Mouse (Mus musculus) limb, embryonic 12.5 days (tissue): ENCODE measurements around the gene Meis1. TPM values are rescaled to one million over a fixed set of nuclear protein-coding genes. Genes with fewer than 3 reads are reported as not detected.

Experiments used
- ATAC-seq: fragments of 200-750 bp; cut with Nextera tagmentation; 2 replicates; pipeline ENCODE4 v1.8.0; 2017; ENCODE audit warnings: low read depth, moderate TSS enrichment; ENCODE audit not compliant: insufficient number of reproducible peaks, insufficient read depth, low FRiP score, low TSS enrichment
- H3K27ac ChIP-seq: fragments of 300-500 bp; sonication (generic); 2 replicates; pipeline ENCODE4 v1.5.1; 2016; ENCODE audit warnings: mild to moderate bottlenecking, moderate library complexity
- H3K27me3 ChIP-seq: fragments of 300-500 bp; sonication (generic); 2 replicates; pipeline ENCODE4 v1.6.1; 2016; ENCODE audit warnings: mild to moderate bottlenecking, moderate library complexity
- H3K36me3 ChIP-seq: fragments of 300-500 bp; sonication (generic); 2 replicates; pipeline ENCODE4 v1.6.1; 2016; ENCODE audit warnings: mild to moderate bottlenecking, moderate library complexity
- H3K4me1 ChIP-seq: fragments of 300-500 bp; sonication (generic); replicated peaks from 2 replicates; pipeline ENCODE4 v1.6.1; 2016
- H3K4me2 ChIP-seq: fragments of 300-500 bp; sonication (generic); 2 replicates; pipeline ENCODE4 v1.6.1; 2016; ENCODE audit warnings: mild to moderate bottlenecking, moderate library complexity
- H3K4me3 ChIP-seq: fragments of 300-500 bp; sonication (generic); replicated peaks from 2 replicates; pipeline ENCODE4 v1.5.1; 2016; ENCODE audit warnings: mild to moderate bottlenecking
- H3K9ac ChIP-seq: fragments of 300-500 bp; sonication (generic); replicated peaks from 2 replicates; pipeline ENCODE4 v1.6.1; 2016; ENCODE audit warnings: mild to moderate bottlenecking, moderate library complexity
- H3K9me3 ChIP-seq: fragments of 300-500 bp; sonication (generic); 2 replicates; pipeline ENCODE4 v1.6.1; 2016; ENCODE audit warnings: mild to moderate bottlenecking, moderate library complexity
- WGBS: fragments of 180-500 bp; shearing (Covaris S2); methylation state at CpG from one replicate; pipeline ENCODE4 v1.1.7; 2016; 5-methylcytosine and 5-hydroxymethylcytosine counted together
- polyA plus RNA-seq: library from polyadenylated mRNA; unstranded; fragments of >200 nt; fragmentation: Nextera tagmentation; extraction: Ambion mirVana; gene quantifications from 2 replicates; pipeline ENCODE4 v1.2.1, GENCODE M21; 2016

Gene Meis1
- polyA plus RNA-seq, 1 experiment from 2014 or later = 35.1 TPM

DNA sequence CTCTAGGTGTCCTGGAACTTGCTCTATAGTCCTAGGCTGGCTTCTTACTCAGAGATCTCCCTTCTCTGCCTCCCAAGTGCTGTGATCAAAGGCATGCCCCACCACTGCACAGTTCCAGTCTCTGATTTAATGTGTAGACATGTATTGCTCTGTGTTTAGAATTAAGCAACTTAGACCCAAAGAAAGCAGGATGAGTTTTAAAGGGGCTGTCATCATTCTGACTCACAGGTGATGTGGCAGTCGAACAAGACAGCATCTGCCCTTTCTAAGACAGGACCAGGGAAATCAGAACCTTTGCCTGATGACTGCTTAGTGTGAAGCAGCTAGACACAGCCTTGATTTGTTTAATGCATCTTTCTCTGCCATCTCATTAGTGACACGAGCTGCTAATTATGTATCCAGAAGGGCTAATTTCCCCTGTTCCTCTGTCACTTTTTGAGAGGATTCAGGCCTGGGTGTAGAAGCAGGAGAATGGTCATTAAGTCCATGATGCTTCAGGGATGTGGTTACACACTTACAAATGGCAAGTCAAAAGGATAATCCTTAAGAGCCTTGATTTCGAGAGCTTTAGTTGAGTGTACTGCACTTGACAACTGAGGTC is 99.5 kb downstream of the Meis1 start:
- no peak overlapping the region for H3K4me2 ChIP-seq
- WGBS = 52% methylated on average over 3 of the region's 3 CpGs
- no peak overlapping the region for H3K9ac ChIP-seq
- ATAC-seq = no peak
- peaks cover 64% of the 10 kb centered on the region for H3K27me3 ChIP-seq
- no peak overlapping the region for H3K27ac ChIP-seq
- peaks cover 14% of the 10 kb centered on the region for H3K4me1 ChIP-seq
- H3K4me3 ChIP-seq = no peak overlapping the region
- no peaks in the 10 kb centered on the region for H3K9me3 ChIP-seq
- no peaks in the 10 kb centered on the region for H3K36me3 ChIP-seq

DNA sequence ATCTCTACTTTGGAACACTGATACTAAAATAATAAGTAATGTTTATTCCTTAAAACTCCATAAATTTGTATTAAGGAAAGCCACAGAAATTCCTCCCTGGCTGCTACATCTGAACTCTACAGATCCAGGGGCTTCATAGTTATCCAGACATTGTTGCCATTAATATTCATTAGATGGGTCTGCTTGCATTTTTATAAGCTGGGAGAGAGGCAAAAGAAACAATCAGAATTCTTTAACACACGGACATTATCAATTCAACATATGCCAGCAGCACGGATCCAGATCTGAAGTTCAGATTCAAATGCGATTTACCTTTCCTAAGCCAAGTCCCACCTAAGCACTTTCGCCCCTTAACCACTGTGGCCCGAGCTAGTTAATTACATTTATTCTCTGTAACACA is 100.9 kb downstream of the Meis1 start:
- peaks cover 64% of the 10 kb centered on the region for H3K27me3 ChIP-seq
- no peaks in the 10 kb centered on the region for H3K9me3 ChIP-seq
- H3K4me2 ChIP-seq = no peak overlapping the region
- no peaks in the 10 kb centered on the region for H3K36me3 ChIP-seq
- H3K4me1 ChIP-seq = peaks cover 14% of the 10 kb centered on the region
- H3K27ac ChIP-seq = no peak overlapping the region
- no peak overlapping the region for H3K9ac ChIP-seq
- no peak overlapping the region for H3K4me3 ChIP-seq
- WGBS = 63% methylated on average over 5 of the region's 5 CpGs
- ATAC-seq = no peak

DNA sequence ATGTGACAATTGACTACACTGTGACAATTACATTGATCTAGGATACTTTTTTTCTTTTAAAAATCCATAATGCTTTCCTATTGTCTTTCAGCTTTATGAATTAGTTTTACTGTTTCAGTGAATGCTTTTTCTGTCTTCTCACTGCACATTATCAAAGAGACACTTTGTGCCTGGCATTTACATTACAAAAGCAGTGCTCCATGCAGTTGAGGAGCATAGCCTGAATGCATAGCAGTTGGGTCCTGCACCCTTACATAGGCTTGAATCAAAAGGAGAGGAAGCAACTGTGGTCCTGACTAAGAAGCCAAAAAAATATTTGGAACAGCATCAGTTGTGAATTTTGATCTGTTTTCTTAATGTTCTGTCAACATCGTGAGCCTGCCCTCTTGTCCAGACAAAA is 105.5 kb downstream of the Meis1 start:
- no peak for ATAC-seq
- WGBS = 88% methylated on average over 1 of the region's 1 CpGs
- no peak overlapping the region for H3K4me2 ChIP-seq
- no peaks in the 10 kb centered on the region for H3K36me3 ChIP-seq
- H3K27ac ChIP-seq = no peak overlapping the region
- no peak overlapping the region for H3K4me3 ChIP-seq
- no peaks in the 10 kb centered on the region for H3K9me3 ChIP-seq
- H3K4me1 ChIP-seq = peaks cover 14% of the 10 kb centered on the region
- H3K27me3 ChIP-seq = peaks cover 47% of the 10 kb centered on the region
- H3K9ac ChIP-seq = no peak overlapping the region

DNA sequence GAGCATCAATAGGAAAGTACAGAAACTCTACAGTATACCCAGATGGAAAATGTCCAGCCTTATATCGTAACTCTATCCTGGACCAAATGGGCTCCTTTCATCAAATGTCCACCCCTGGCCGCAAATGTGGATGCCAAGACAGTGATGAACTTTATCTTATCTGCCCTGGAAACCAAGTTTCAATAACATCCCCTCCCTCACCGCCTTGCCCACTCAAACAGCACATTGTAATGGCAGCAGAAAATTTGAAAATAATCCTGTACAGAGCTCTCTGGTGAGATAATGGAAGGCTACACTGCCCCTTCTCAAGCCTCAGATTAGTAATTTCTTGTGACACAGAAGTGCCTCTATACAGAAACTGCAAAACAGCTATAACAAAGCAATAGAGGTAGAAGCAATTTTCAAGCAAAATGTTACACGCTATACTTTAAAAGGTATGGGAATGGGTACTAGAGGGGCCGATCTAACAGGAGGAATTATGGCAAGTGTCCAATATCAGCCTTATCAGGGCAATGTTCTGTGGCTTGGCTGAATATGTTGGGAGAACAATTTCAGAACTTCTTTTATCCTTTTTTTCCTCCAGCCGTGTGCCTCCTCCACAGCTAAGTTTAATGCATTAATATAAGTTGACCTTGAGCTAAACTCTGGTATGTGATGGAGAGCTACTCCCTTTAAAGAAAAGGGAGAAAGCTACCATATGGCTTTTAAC is 106.3 kb downstream of the Meis1 start:
- Histone ChIP-seq H3K36me3 (no peaks in the 10 kb centered on the region), H3K27ac (no peak overlapping the region), H3K4me3 (no peak overlapping the region), H3K9ac (no peak overlapping the region), H3K9me3 (no peaks in the 10 kb centered on the region), H3K4me2 (no peak overlapping the region), H3K4me1 (peaks cover 12% of the 10 kb centered on the region), H3K27me3 (peaks cover 48% of the 10 kb centered on the region)
- 76% methylated on average over 6 of the region's 6 CpGs for WGBS
- no peak for ATAC-seq

DNA sequence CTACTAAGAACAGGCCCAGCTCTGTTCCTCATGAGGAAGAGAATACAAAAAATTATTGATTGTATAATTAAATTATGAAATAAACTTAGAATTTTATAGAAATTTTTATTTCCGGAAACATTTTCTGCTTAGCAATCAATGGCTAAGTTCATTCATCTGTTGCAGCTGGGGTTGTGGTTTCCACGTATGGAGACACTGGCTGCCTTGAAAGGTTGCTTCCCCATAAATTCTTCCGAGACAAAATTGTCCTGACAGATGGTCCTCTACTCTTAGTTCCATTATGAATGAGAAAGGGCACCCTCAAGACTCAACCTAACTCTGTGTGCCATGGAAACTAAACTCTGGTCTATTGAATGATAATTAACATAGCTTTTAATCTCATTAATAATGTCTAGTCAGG is 111.9 kb downstream of the Meis1 start:
- H3K9ac ChIP-seq = no peak overlapping the region
- WGBS = 75% methylated on average over 3 of the region's 3 CpGs
- no peaks in the 10 kb centered on the region for H3K9me3 ChIP-seq
- no peak for ATAC-seq
- no peaks in the 10 kb centered on the region for H3K36me3 ChIP-seq
- no peak overlapping the region for H3K4me2 ChIP-seq
- peaks cover 25% of the 10 kb centered on the region for H3K27me3 ChIP-seq
- H3K27ac ChIP-seq = no peak overlapping the region
- no peak overlapping the region for H3K4me3 ChIP-seq
- H3K4me1 ChIP-seq = no peaks in the 10 kb centered on the region

DNA sequence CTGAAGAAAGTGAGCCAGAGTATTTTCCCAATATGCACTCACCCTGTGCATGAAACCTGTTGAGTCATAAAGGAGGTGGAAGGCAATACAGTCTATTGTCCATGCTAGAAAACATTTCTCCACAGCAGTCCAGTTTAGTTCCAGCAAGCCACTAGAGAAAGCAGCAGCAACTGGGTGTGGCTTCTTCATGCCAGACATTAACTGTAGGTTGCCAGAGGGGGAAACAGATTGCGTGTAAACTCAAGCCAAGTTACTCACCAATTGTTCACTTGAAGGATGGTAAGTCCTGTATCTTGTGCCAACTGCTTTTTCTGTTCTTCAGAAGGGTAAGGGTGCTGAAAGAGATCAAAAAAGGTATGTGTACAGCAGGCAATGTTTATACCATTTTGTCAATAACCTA is 113.4 kb downstream of the Meis1 start:
- no peak for ATAC-seq
- Histone ChIP-seq H3K9me3 (no peaks in the 10 kb centered on the region), H3K27ac (no peak overlapping the region), H3K9ac (no peak overlapping the region), H3K4me3 (no peak overlapping the region), H3K27me3 (peaks cover 14% of the 10 kb centered on the region), H3K4me1 (no peaks in the 10 kb centered on the region), H3K4me2 (no peak overlapping the region), H3K36me3 (no peaks in the 10 kb centered on the region)
- 68% methylated on average over 1 of the region's 1 CpGs for WGBS

DNA sequence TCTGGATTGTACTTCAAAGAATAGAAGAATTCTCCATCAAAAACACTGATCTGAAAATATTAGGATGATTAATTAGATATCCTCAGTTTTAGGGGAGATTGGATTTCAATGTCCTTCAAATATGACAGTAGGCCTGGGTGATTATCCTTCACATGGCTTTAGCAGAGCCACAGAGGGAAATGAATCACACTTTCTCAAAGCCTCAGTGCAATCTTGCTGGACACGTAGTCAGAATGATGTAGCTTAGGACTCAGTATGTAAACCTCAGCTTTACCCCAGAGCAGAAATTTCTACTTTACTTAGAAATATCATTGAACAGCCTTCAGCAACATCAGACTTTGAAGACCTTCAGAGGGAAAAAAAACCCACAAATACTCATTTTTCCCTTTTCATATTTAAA is 113.9 kb downstream of the Meis1 start:
- H3K4me1 ChIP-seq = no peaks in the 10 kb centered on the region
- H3K9me3 ChIP-seq = no peaks in the 10 kb centered on the region
- H3K36me3 ChIP-seq = no peaks in the 10 kb centered on the region
- 82% methylated on average over 1 of the region's 1 CpGs for WGBS
- H3K27me3 ChIP-seq = peaks cover 14% of the 10 kb centered on the region
- no peak overlapping the region for H3K4me3 ChIP-seq
- no peak overlapping the region for H3K4me2 ChIP-seq
- no peak for ATAC-seq
- no peak overlapping the region for H3K9ac ChIP-seq
- H3K27ac ChIP-seq = no peak overlapping the region

DNA sequence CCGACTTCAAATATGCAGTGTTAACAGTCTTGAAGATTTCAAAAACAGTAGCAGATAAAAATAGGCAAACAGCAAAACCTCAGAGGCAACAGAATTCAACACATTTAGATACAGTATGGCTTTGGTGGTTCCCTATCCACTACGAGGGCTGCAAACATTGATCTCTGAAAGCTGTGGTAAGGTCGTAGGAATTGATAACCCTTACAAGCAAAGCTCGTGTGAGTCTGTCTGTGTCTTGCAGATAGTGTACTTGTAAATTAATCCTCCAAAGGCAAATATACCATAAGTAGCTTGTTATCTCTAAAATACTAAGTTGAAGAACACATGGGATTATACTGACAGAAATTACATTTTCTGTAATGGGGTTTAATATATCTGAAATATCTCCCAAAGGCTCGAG is 114.5 kb downstream of the Meis1 start:
- peaks cover 14% of the 10 kb centered on the region for H3K27me3 ChIP-seq
- no peaks in the 10 kb centered on the region for H3K36me3 ChIP-seq
- H3K4me2 ChIP-seq = no peak overlapping the region
- no peak overlapping the region for H3K4me3 ChIP-seq
- H3K9ac ChIP-seq = no peak overlapping the region
- 88% methylated on average over 5 of the region's 5 CpGs for WGBS
- no peak for ATAC-seq
- no peaks in the 10 kb centered on the region for H3K4me1 ChIP-seq
- no peak overlapping the region for H3K27ac ChIP-seq
- no peaks in the 10 kb centered on the region for H3K9me3 ChIP-seq

DNA sequence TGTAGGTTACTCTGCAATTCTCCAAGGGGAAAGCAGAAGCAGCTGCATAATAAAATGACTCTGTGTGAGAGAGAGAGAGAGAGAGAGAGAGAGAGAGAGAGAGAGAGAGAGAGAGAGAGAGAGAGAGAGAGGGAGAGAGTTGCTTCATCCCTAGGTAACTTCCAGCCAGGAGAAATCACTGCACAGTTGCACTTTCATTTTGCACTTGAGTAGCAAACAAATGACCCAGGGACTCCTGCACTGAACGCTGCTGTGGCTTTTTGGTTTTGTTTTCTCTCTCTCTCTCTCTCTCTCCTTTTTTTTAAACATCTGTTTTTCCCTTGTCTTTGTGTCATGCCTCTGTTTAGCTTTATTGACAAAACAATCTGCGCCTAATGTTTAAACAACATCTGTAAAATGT is 118.3 kb downstream of the Meis1 start:
- no peak overlapping the region for H3K27ac ChIP-seq
- H3K36me3 ChIP-seq = no peaks in the 10 kb centered on the region
- H3K4me3 ChIP-seq = no peak overlapping the region
- H3K9me3 ChIP-seq = no peaks in the 10 kb centered on the region
- no peak overlapping the region for H3K4me2 ChIP-seq
- WGBS = 58% methylated on average over 2 of the region's 2 CpGs
- H3K27me3 ChIP-seq = peaks cover 22% of the 10 kb centered on the region; the same call in 1 of the 2 replicates
- ATAC-seq = no peak
- H3K9ac ChIP-seq = no peak overlapping the region
- H3K4me1 ChIP-seq = peaks cover 8% of the 10 kb centered on the region

DNA sequence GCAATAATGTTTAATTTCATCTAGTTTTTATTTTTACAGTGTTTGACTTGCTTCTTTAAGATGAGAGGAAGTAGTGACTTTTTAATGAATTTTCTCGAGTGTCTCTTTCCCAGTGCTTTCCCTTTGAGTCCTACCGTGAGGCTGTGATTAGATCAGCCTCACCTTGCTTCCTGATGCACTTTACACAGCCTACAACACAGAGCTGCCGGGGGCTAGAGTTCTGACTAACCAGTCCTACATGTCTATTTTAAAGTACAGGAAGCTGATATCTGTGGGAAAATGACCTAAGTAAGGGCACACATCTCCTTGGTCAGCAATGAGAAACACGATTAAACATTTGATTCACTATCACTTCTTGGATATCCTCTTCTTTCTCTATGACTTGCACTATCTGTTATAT is 119.9 kb downstream of the Meis1 start:
- 42% methylated on average over 4 of the region's 4 CpGs for WGBS
- no peaks in the 10 kb centered on the region for H3K36me3 ChIP-seq
- peaks cover 22% of the 10 kb centered on the region; the same call in 1 of the 2 replicates for H3K27me3 ChIP-seq
- no peak overlapping the region for H3K4me3 ChIP-seq
- H3K4me2 ChIP-seq = no peak overlapping the region
- no peaks in the 10 kb centered on the region for H3K9me3 ChIP-seq
- H3K4me1 ChIP-seq = peaks cover 8% of the 10 kb centered on the region
- H3K27ac ChIP-seq = no peak overlapping the region
- no peak for ATAC-seq
- no peak overlapping the region for H3K9ac ChIP-seq

DNA sequence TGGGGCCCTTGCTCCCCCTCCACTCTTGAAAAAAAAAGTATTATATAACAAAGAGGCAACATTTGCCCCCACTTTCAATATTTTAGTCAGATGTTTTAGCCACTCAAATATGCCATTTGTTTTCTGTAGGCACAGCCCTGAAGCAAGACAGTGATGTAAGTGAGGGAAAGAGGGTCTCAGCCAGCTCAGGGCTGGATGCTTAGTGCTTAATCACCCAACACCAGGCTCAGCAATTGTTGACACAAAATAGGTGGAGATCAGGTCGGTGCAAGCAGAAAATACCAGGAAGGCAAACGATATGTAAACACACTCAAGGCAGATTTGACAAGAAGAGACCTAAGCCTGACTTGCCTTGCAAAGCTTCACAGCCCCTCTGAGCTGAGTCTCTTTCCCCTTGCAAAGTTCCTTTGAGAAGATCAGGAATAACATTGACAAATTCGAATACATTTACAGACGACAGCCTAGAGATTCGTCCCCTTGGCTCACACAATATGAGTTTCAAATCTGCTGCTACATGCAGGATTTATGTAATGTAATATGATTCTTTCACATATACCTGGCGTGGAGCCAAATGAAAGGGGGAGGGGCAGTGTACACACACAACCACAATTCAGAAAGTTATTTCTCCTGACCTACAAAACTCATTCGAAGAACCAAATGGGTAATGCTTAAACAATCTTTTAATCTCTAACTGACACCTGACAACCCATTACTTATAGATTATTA is 120.7 kb downstream of the Meis1 start:
- Histone ChIP-seq H3K36me3 (no peaks in the 10 kb centered on the region), H3K27ac (no peak overlapping the region), H3K4me2 (no peak overlapping the region), H3K4me1 (peaks cover 8% of the 10 kb centered on the region), H3K9ac (no peak overlapping the region), H3K27me3 (peaks cover 18% of the 10 kb centered on the region; the same call in 1 of the 2 replicates), H3K9me3 (no peaks in the 10 kb centered on the region), H3K4me3 (no peak overlapping the region)
- 39% methylated on average over 7 of the region's 7 CpGs for WGBS
- no peak for ATAC-seq
